Mouse (Mus musculus) heart, embryonic 16.5 days (tissue): ENCODE measurements around the gene Acvr2b. TPM values are rescaled to one million over a fixed set of nuclear protein-coding genes. Genes with fewer than 3 reads are reported as not detected.

Source experiments
- polyA plus RNA-seq: library from polyadenylated mRNA; unstranded; fragments of >200 nt; fragmentation: Nextera tagmentation; extraction: Ambion mirVana; gene quantifications from 2 replicates; pipeline ENCODE4 v1.2.1, GENCODE M21; 2015

Gene Acvr2b
- polyA plus RNA-seq, 1 experiment from 2014 or later: 7.3 TPM

Other genes with a start within 250 kb of the Acvr2b start
- 1.4 and 2.0 TPM in 2 replicates for gene Acaa1b, start 245.0 kb upstream of the Acvr2b start, polyA plus RNA-seq
- gene Gm47289, start 243.0 kb upstream of the Acvr2b start, polyA plus RNA-seq: not detected in 2 replicates
- gene Slc22a13, start 193.0 kb upstream of the Acvr2b start, polyA plus RNA-seq: not detected in 2 replicates
- 8.3 TPM in 2 replicates for gene Oxsr1, start 79.7 kb upstream of the Acvr2b start, polyA plus RNA-seq
- gene Acaa1a, start 62.4 kb upstream of the Acvr2b start, polyA plus RNA-seq: 100 and 104 TPM in 2 replicates
- gene Myd88, start 60.7 kb upstream of the Acvr2b start, polyA plus RNA-seq: 18.1 and 19.0 TPM in 2 replicates
- gene Xylb, start 44.7 kb upstream of the Acvr2b start, polyA plus RNA-seq: 1.00 and 1.1 TPM in 2 replicates
- 0.20 TPM in 1 of 2 replicates, not detected in the other for gene Slc22a14, start 36.6 kb upstream of the Acvr2b start, polyA plus RNA-seq
- 10.7 and 11.1 TPM in 2 replicates for gene Exog, start 42.8 kb downstream of the Acvr2b start, polyA plus RNA-seq
- gene Scn5a, start 176.9 kb downstream of the Acvr2b start, polyA plus RNA-seq: 7.5 and 9.0 TPM in 2 replicates